Mouse (Mus musculus) liver, embryonic 14.5 days (tissue): Measurements from ENCODE around the gene Vasp. TPM values are rescaled to one million over a fixed set of nuclear protein-coding genes. Genes with fewer than 3 reads are reported as not detected.
A peak's percentile ranks its signal among the peaks of the same experiment; 100 is the strongest.

ENCODE experiments used
- ATAC-seq: fragments of 200-750 bp; cut with Nextera tagmentation; 2 replicates; pipeline ENCODE4 v1.8.0; 2017; ENCODE audit warnings: moderate number of reproducible peaks, mild to moderate bottlenecking, moderate library complexity; ENCODE audit not compliant: insufficient read depth
- DNase-seq, 3 experiments: peaks; one replicate each; pipeline ENCODE4 v3.0.0-alpha.2; 2012 to 2013; ENCODE audit warnings: low read depth in 3 of 3, low spot score in 3 of 3
- H3K27ac ChIP-seq: fragments of 300-500 bp; sonication (generic); 2 replicates; pipeline ENCODE4 v1.5.1; 2014; ENCODE audit warnings: moderate library complexity, mild to moderate bottlenecking, control low read depth, inconsistent platforms
- H3K27me3 ChIP-seq: fragments of 300-500 bp; sonication (generic); 2 replicates; pipeline ENCODE4 v1.6.1; 2014; ENCODE audit warnings: mild to moderate bottlenecking, low read length, moderate library complexity; ENCODE audit not compliant: control insufficient read depth, insufficient read depth
- H3K36me3 ChIP-seq: fragments of 300-500 bp; sonication (generic); replicated peaks from 2 replicates; pipeline ENCODE4 v1.6.1; 2014; ENCODE audit warnings: low read depth; ENCODE audit not compliant: control insufficient read depth, insufficient read depth
- H3K4me1 ChIP-seq, 2 experiments: fragments of 200-500 bp in 1 of 2; fragments of 300-500 bp in 1 of 2; sonication (generic) in 1 of 2; replicated peaks; 2 replicates each; pipeline ENCODE4 v1.6.1; 2012 to 2014; ENCODE audit warnings: antibody characterized with exemption in 1 of 2, inconsistent platforms in 1 of 2, low read length in 1 of 2; ENCODE audit not compliant: control insufficient read depth in 2 of 2, insufficient read depth in 2 of 2
- H3K4me2 ChIP-seq: fragments of 300-500 bp; sonication (generic); 2 replicates; pipeline ENCODE4 v1.6.1; 2014; ENCODE audit warnings: low read depth, mild to moderate bottlenecking, control low read depth, moderate library complexity
- H3K4me3 ChIP-seq, 2 experiments: fragments of 200-500 bp in 1 of 2; fragments of 300-500 bp in 1 of 2; sonication (generic) in 1 of 2; 2 replicates each; pipeline ENCODE4 v1.5.1; 2012 to 2014; ENCODE audit warnings: low read depth in 2 of 2, low read length in 2 of 2, mild to moderate bottlenecking in 2 of 2, control low read depth in 1 of 2, inconsistent platforms in 1 of 2, moderate library complexity in 1 of 2; ENCODE audit not compliant: insufficient read depth in 1 of 2
- H3K9ac ChIP-seq: fragments of 300-500 bp; sonication (generic); replicated peaks from 2 replicates; pipeline ENCODE4 v1.6.1; 2014; ENCODE audit warnings: mild to moderate bottlenecking, control low read depth, moderate library complexity
- H3K9me3 ChIP-seq: fragments of 300-500 bp; sonication (generic); 2 replicates; pipeline ENCODE4 v1.6.1; 2016; ENCODE audit warnings: low read length, mixed read lengths; ENCODE audit not compliant: control insufficient read depth
- CTCF ChIP-seq: IDR thresholded peaks from 2 replicates; pipeline ENCODE4 v1.5.1; 2016; ENCODE audit warnings: antibody characterized with exemption, low read depth, control low read depth
- EP300 ChIP-seq: IDR thresholded peaks from 2 replicates; pipeline ENCODE4 v1.6.1; 2016; ENCODE audit warnings: antibody characterized with exemption, low read depth
- WGBS: fragments of 180-500 bp; shearing (Covaris S2); extraction: QIAGEN DNeasy Blood & Tissue Kit; methylation state at CpG from one replicate; pipeline ENCODE4 v1.1.7; 2014; ENCODE audit not compliant: insufficient replicate concordance; 5-methylcytosine and 5-hydroxymethylcytosine counted together
- polyA plus RNA-seq, 2 experiments: library from polyadenylated mRNA; depleted of rRNA in 1 of 2; stranded (reverse) in 1 of 2; unstranded in 1 of 2; fragments of >200 nt; fragmentation: Nextera tagmentation in 1 of 2; extraction: Ambion mirVana in 1 of 2; gene quantifications; 2 replicates each; pipeline versions ENCODE4 v1.2.1 to v1.2.3; 2012 to 2014

Gene Vasp
- polyA plus RNA-seq, 2 experiments: 25.5 to 39.9 TPM

DNA sequence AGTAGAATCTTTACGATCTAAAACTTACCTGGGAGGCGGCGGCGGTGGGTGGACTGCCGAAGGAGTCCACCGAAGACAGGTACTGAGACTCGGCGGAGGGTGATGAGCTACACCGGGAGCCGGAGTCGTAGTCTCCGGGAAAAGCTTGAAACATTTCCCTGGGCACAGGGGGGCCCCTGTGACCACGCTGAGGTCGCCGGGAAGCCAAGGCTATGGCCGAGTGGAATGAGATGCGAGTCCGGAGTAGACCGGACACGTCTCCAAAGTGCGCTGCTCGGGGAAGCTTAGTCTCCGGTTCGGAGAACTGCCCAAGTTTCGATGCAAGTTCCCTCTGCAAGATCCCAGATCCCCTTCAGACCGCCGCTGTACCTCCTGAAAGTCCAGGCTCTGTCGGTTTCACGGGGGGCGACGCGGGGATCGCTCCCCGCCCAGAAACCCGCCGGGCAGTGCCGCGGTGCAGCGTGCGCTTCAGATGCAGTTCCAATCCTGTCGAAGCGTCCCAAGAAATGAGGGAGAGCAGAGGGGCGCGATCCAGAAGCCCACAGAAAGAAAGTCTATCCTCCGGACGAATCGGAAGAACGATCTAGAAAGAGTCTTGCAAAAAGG lies 37.8 kb upstream of the Vasp start:
- H3K4me1 ChIP-seq: peaks cover 3 to 11% of the 10 kb centered on the region in 2 experiments; a peak in 3 of 4 replicates
- no peak for DNase-seq
- peak overlapping the region; percentile 40 for H3K9ac ChIP-seq
- H3K9me3 ChIP-seq: no peaks in the 10 kb centered on the region
- H3K4me3 ChIP-seq: peak overlapping the region; percentile 60 to 63
- no peaks in the 10 kb centered on the region for H3K36me3 ChIP-seq
- TF ChIP-seq CTCF (no peak), EP300 (no peak)
- H3K4me2 ChIP-seq: peak overlapping the region; percentile 87
- H3K27ac ChIP-seq: no peak overlapping the region
- WGBS: under 1% methylated on average over 48 of the region's 48 CpGs
- ATAC-seq: no peak
- peaks cover 47% of the 10 kb centered on the region for H3K27me3 ChIP-seq

DNA sequence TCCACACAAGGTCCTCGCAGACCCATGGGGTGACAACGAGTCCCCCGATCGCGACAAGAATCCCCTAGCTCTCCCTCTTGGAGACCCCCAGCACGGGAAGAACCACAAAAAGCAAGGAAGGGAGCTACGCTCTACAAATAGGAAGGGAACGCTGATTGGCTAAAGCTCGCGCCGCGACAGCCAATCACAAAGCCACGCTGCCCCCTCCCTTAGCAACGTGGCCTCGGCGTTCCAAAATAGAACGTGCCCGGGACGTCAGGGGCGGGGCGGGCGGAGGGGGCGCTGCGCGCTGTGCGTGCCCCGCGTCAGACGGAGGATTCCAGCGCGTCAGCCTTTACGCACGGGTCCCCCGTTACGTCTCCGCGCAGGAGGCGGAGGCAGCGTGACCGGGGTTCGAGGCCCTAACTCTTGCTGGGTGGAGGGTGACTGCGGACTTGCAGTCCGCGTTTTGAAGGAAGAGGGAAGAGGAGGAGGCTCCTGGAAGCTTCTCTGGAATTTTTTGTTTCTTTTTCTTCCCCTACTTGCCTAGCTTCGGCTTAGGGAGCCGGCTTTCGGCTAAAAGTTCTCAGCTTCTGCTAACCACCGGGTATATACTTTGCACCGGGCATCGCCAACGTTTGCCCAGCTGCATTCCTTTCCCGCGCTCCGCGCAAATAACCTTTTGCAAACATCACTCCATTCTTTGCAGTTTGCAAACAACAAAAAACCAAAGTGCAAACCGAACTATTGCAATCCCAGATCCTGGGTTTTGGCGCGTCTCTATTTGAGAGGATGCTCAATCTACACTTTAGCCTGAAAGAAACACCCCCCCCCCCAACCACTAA lies 37.0 kb upstream of the Vasp start:
- peak overlapping the region; percentile 60 to 80 for H3K4me3 ChIP-seq
- peak overlapping the region; percentile 87 for H3K4me2 ChIP-seq
- peaks cover 3 to 11% of the 10 kb centered on the region in 2 experiments; a peak in 3 of 4 replicates for H3K4me1 ChIP-seq
- peak overlapping the region; percentile 52 for H3K9ac ChIP-seq
- H3K27ac ChIP-seq: no peak overlapping the region; the same call in 1 of the 2 replicates
- no peaks in the 10 kb centered on the region for H3K36me3 ChIP-seq
- under 1% methylated on average over 58 of the region's 58 CpGs for WGBS
- peak; percentile 51 for TF ChIP-seq CTCF
- no peak for TF ChIP-seq EP300
- peaks cover 50% of the 10 kb centered on the region for H3K27me3 ChIP-seq
- DNase-seq (peak; percentile 73 to 86 (median 80)), ATAC-seq (peak; percentile 82)
- H3K9me3 ChIP-seq: no peaks in the 10 kb centered on the region

DNA sequence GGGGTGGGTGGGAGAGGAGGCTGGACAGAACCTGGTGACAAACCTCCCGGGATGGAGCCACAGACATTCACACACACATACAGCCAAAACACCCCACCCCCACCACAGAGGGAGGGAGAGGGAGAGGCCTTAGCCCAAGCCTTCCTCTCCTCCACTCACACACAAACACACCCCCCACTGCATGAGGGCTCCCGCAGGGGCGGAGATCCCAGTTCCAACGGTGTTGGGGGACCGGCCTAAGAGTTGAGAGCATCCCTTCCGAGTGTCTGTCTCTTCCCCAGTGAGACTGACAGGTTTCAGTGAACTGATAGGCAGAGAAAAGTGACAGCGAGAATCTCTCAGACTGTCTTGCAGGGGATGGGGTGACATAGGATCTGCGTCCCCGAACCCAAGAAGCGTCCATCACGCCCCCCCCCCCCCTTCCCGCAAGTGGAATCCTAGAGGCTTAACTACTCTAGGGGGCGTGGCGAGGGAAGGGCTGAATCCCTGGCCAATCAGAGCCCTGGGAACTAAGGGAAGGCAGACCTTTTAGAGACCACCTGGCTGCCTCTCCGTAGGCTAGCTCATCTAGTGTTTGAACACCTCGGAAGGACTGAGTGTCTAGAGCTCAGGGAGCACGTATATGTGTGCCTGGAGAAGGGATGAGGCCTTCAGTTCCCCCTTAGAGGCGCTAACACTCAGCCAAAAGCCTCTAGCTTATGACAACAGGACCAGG lies 36.3 kb upstream of the Vasp start:
- H3K27me3 ChIP-seq: peaks cover 57% of the 10 kb centered on the region
- peak in 1 of 3 experiments; percentile 54 for DNase-seq
- no peak overlapping the region; the same call in 1 of the 2 replicates for H3K27ac ChIP-seq
- peaks cover 3 to 11% of the 10 kb centered on the region in 2 experiments; a peak in 3 of 4 replicates for H3K4me1 ChIP-seq
- 3% methylated on average over 18 of the region's 18 CpGs for WGBS
- H3K4me2 ChIP-seq: peak overlapping the region; percentile 87
- TF ChIP-seq CTCF (no peak), EP300 (no peak)
- no peaks in the 10 kb centered on the region for H3K9me3 ChIP-seq
- H3K9ac ChIP-seq: peak overlapping the region; percentile 52
- H3K36me3 ChIP-seq: no peaks in the 10 kb centered on the region
- ATAC-seq: peak; percentile 34
- H3K4me3 ChIP-seq: peak overlapping the region; percentile 60 to 80

DNA sequence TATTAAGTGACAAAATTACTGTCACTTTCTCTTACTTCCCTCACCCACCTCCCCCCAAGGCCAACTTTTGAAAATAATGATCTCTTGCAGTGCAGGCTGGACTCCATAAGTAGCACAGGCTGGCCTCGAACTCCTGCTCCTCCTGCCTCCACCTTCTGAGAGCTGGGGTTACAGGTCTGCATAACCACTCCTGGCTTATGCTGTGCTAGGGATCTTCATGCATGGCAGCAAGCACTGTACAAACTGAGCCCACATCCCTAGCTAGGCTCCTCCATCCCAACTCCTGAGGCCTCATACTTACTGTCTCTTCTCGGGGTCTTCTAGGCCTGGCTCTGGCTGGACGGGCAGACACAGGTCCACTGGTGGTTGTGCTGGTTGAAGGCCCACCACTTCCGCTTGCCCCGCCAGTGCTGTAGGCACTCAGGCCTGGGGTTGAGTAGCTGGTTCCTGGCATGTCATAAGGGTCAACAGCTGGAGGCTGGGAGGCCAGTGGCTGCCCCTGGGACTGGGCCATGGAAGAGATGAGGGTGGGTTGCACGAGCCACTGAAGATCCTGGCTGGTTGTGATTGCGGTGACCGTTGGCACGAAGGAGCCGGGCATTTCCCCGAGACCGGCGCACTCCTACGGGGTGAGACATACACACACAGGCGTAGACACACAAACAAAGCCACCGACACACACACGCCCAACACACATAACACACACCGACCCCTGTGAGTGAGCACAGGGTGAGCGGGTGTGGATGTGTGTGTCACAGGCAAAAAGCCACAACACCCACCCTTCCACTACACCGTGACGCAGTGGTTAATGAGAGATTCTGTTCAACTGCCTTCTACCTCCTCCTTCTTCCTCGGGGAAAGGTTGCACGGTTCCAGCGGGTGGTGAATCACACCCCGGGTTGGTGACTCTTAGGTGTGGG lies 35.5 kb upstream of the Vasp start:
- peaks cover 3 to 11% of the 10 kb centered on the region in 2 experiments; a peak in 3 of 4 replicates for H3K4me1 ChIP-seq
- H3K4me3 ChIP-seq: no peak overlapping the region
- H3K36me3 ChIP-seq: no peaks in the 10 kb centered on the region
- DNase-seq (no peak), ATAC-seq (no peak)
- H3K4me2 ChIP-seq: no peak overlapping the region; the same call in 1 of the 2 replicates
- peaks cover 66% of the 10 kb centered on the region for H3K27me3 ChIP-seq
- no peak overlapping the region for H3K9ac ChIP-seq
- WGBS: 62% methylated on average over 25 of the region's 25 CpGs
- no peaks in the 10 kb centered on the region for H3K9me3 ChIP-seq
- H3K27ac ChIP-seq: no peak overlapping the region
- TF ChIP-seq EP300: no peak
